Comparison of ENCODE assay signal across 22 mouse cellular contexts in genomic region chr7:16830449-16830848, GRCm38 (mm10). TPM values are rescaled to one million over a fixed set of nuclear protein-coding genes. Genes with fewer than 3 reads are reported as not detected.
DNase-seq lines count a peak whose midpoint lies in the region; ATAC-seq and TF ChIP-seq lines count a peak whose summit lies in the region.
"Had no signal": no experiment of that assay in that cellular context is flagged by ENCODE, and none has a peak within 500 bp of the region (broad histone marks: within the 10 kb centered on the region; RNA-seq: fewer than 3 reads in every experiment).

No protein-coding gene starts in this region.

- no peak for ATAC-seq in kidney, embryonic 16.5 days (ENCODE audit: low FRiP score, low TSS enrichment)
- no peak for ATAC-seq in lung, embryonic 14.5 days (ENCODE audit: insufficient read depth)
- no peak for ATAC-seq in erythroid progenitor cell, adult 5-6 weeks (replicated peaks; ENCODE audit: low FRiP score, poor library complexity, severe bottlenecking)
- ATAC-seq: forebrain, embryonic 14.5 days; inflammation-experienced regulatory T-cells, adult 6 months; midbrain, embryonic 16.5 days had no signal

- peak overlapping the region; percentile 28; the same call in 1 of the 2 replicates for H3K27ac ChIP-seq in gastrocnemius, adult 2 months
- H3K27ac ChIP-seq in kidney, embryonic 16.5 days (ENCODE audit: low read length), result no peak overlapping the region
- H3K27ac ChIP-seq in lung, embryonic 14.5 days (ENCODE audit: low read depth), result peak overlapping the region; percentile 43; the same call in 1 of the 2 replicates
- H3K27ac ChIP-seq: hindbrain, embryonic 14.5 days; kidney, postnatal 0 days; limb, embryonic 13.5 days; midbrain, embryonic 10.5 days; neural tube, embryonic 13.5 days had no signal

- intact Hi-C loops in gastrocnemius, adult 2 months (cut with DNase I), result no loop called here

- no peak overlapping the region for H3K4me3 ChIP-seq in gastrocnemius, adult 2 months
- no peak overlapping the region for H3K4me3 ChIP-seq in kidney, embryonic 16.5 days (ENCODE audit: low read length)
- H3K4me3 ChIP-seq in lung, embryonic 14.5 days (ENCODE audit: low read depth, low read length), result no peak overlapping the region
- H3K4me3 ChIP-seq: heart, embryonic 12.5 days; limb, embryonic 13.5 days; midbrain, embryonic 10.5 days; myocyte; neural tube, embryonic 13.5 days had no signal

- DNase-seq in gastrocnemius, adult 2 months, result no peak
- no peak for DNase-seq in gastrocnemius, postnatal 10 days
- DNase-seq in kidney, adult 9 months, result peak; percentile 63
- no peak for DNase-seq in lung, embryonic 14.5 days
- DNase-seq in lung, adult 18-20 months, result no peak
- DNase-seq: cerebellum, adult 8-10 months; heart, postnatal 36 days; layer of hippocampus, adult 9-11 months; retina, postnatal 1 day; right cerebral cortex, postnatal 25 days had no signal

- no peak overlapping the region for H3K4me2 ChIP-seq in kidney, embryonic 16.5 days (replicated peaks; ENCODE audit: low read depth, low read length)
- H3K4me2 ChIP-seq in lung, embryonic 14.5 days, result no peak overlapping the region
- H3K4me2 ChIP-seq: heart, embryonic 12.5 days; hindbrain, embryonic 14.5 days; limb, embryonic 13.5 days; neural tube, embryonic 13.5 days had no signal

- TF ChIP-seq CTCF in gastrocnemius, adult 2 months (IDR thresholded peaks at IDR 0.05), result no peak
- TF ChIP-seq CTCF in lung, embryonic 14.5 days (IDR thresholded peaks at IDR 0.05; ENCODE audit: low read depth), result no peak

- no peaks in the 10 kb centered on the region for H3K9me3 ChIP-seq in kidney, embryonic 16.5 days (ENCODE audit: low read length)
- no peaks in the 10 kb centered on the region for H3K9me3 ChIP-seq in lung, embryonic 14.5 days (ENCODE audit: low read depth, low read length)
- H3K9me3 ChIP-seq: heart, embryonic 12.5 days; limb, embryonic 13.5 days; midbrain, embryonic 10.5 days; neural tube, embryonic 13.5 days had no signal

- no peaks in the 10 kb centered on the region for H3K4me1 ChIP-seq in kidney, embryonic 16.5 days (ENCODE audit: insufficient read depth, low read length)
- no peaks in the 10 kb centered on the region for H3K4me1 ChIP-seq in lung, embryonic 14.5 days (ENCODE audit: insufficient read depth)
- H3K4me1 ChIP-seq: limb, embryonic 13.5 days; midbrain, embryonic 10.5 days had no signal

- peaks cover 82% of the 10 kb centered on the region for H3K36me3 ChIP-seq in kidney, embryonic 16.5 days (ENCODE audit: insufficient read depth, low read length)
- peaks cover 95% of the 10 kb centered on the region for H3K36me3 ChIP-seq in lung, embryonic 14.5 days (ENCODE audit: insufficient read depth)

- no peaks in the 10 kb centered on the region for H3K27me3 ChIP-seq in kidney, embryonic 16.5 days (ENCODE audit: insufficient read depth, low read length)
- H3K27me3 ChIP-seq in lung, embryonic 14.5 days (ENCODE audit: insufficient read depth, low read length), result no peaks in the 10 kb centered on the region
- H3K27me3 ChIP-seq: heart, embryonic 12.5 days; limb, embryonic 13.5 days; neural tube, embryonic 13.5 days had no signal

- WGBS in kidney, embryonic 16.5 days, result 76% methylated on average over 9 of the region's 9 CpGs
- 73% methylated on average over 9 of the region's 9 CpGs for WGBS in lung, embryonic 14.5 days

- no peak overlapping the region for H3K9ac ChIP-seq in kidney, embryonic 16.5 days (replicated peaks; ENCODE audit: low read length)
- H3K9ac ChIP-seq in lung, embryonic 14.5 days, result no peak overlapping the region
- H3K9ac ChIP-seq: heart, embryonic 12.5 days; hindbrain, embryonic 14.5 days; limb, embryonic 13.5 days; neural tube, embryonic 13.5 days had no signal

RNA-seq across cellular contexts. Expression of gene Prkd2, which starts 12.3 kb away (rescaled TPM):
- 1 to 10 TPM; 3.9 to 8.2 TPM for total RNA-seq in gastrocnemius, adult 2 months (2021)
- total RNA-seq in gastrocnemius, postnatal 10 days (2021), result 10 to 100 TPM in 1 of 2 experiments, 1 to 10 TPM in 1; 9.8 to 14.0 TPM
- 16.2 and 17.8 TPM in 2 replicates for polyA plus RNA-seq in kidney, embryonic 16.5 days (2015; fragmentation: Nextera tagmentation; extraction: Ambion mirVana)
- 19.6 and 20.2 TPM in 2 replicates for polyA plus RNA-seq in lung, embryonic 14.5 days (2014; fragmentation: Nextera tagmentation; extraction: Ambion mirVana)
- 8.3 and 18.4 TPM in 2 replicates for total RNA-seq in erythroid progenitor cell, adult 5-6 weeks (2015; ENCODE audit: low replicate concordance)
- total RNA-seq in erythroid progenitor cell, adult 5-6 weeks (2017; ENCODE audit: low replicate concordance), result 3.8 and 4.9 TPM in 2 replicates

RNA-seq across cellular contexts. Expression of gene Fkrp, which starts 13.9 kb away (rescaled TPM):
- 10 to 100 TPM; 51.2 to 58.3 TPM for total RNA-seq in gastrocnemius, adult 2 months (2021)
- 10 to 100 TPM; 23.2 to 23.3 TPM for total RNA-seq in gastrocnemius, postnatal 10 days (2021)
- polyA plus RNA-seq in kidney, embryonic 16.5 days (2015; fragmentation: Nextera tagmentation; extraction: Ambion mirVana), result 36.3 and 36.6 TPM in 2 replicates
- 27.7 and 31.9 TPM in 2 replicates for polyA plus RNA-seq in lung, embryonic 14.5 days (2014; fragmentation: Nextera tagmentation; extraction: Ambion mirVana)
- total RNA-seq in erythroid progenitor cell, adult 5-6 weeks (2015; ENCODE audit: low replicate concordance), result 6.5 and 7.5 TPM in 2 replicates
- total RNA-seq in erythroid progenitor cell, adult 5-6 weeks (2017; ENCODE audit: low replicate concordance), result 4.9 and 19.6 TPM in 2 replicates

RNA-seq across cellular contexts. Expression of gene Strn4, which starts 14.8 kb away (rescaled TPM):
- 10 to 100 TPM; 16.2 to 16.6 TPM for total RNA-seq in gastrocnemius, adult 2 months (2021)
- total RNA-seq in gastrocnemius, postnatal 10 days (2021), result 10 to 100 TPM; 42.3 to 46.1 TPM
- polyA plus RNA-seq in kidney, embryonic 16.5 days (2015; fragmentation: Nextera tagmentation; extraction: Ambion mirVana), result 98.4 and 111 TPM in 2 replicates
- polyA plus RNA-seq in lung, embryonic 14.5 days (2014; fragmentation: Nextera tagmentation; extraction: Ambion mirVana), result 117 and 134 TPM in 2 replicates
- 75.0 and 87.2 TPM in 2 replicates for total RNA-seq in erythroid progenitor cell, adult 5-6 weeks (2015; ENCODE audit: low replicate concordance)
- 76.9 and 128 TPM in 2 replicates for total RNA-seq in erythroid progenitor cell, adult 5-6 weeks (2017; ENCODE audit: low replicate concordance)

RNA-seq across cellular contexts. Expression of gene Dact3, which starts 44.7 kb away (rescaled TPM):
- 1 to 10 TPM in 1 of 2 experiments, under 1 TPM in 1; 0.99 to 1.7 TPM for total RNA-seq in gastrocnemius, adult 2 months (2021)
- total RNA-seq in gastrocnemius, postnatal 10 days (2021), result 10 to 100 TPM in 1 of 2 experiments, 1 to 10 TPM in 1; 9.5 to 10.9 TPM
- polyA plus RNA-seq in kidney, embryonic 16.5 days (2015; fragmentation: Nextera tagmentation; extraction: Ambion mirVana), result 2.0 and 2.1 TPM in 2 replicates
- polyA plus RNA-seq in lung, embryonic 14.5 days (2014; fragmentation: Nextera tagmentation; extraction: Ambion mirVana), result 6.6 and 7.8 TPM in 2 replicates
- not detected in 2 replicates for total RNA-seq in erythroid progenitor cell, adult 5-6 weeks (2015; ENCODE audit: low replicate concordance)
- not detected in 2 replicates for total RNA-seq in erythroid progenitor cell, adult 5-6 weeks (2017; ENCODE audit: low replicate concordance)
- polyA plus RNA-seq: inflammation-experienced regulatory T-cells, adult 6 months had no signal

RNA-seq across cellular contexts. Expression of gene Slc1a5, which starts 49.3 kb away (rescaled TPM):
- total RNA-seq in gastrocnemius, adult 2 months (2021), result 10 to 100 TPM; 11.0 to 14.6 TPM
- total RNA-seq in gastrocnemius, postnatal 10 days (2021), result 10 to 100 TPM; 32.5 to 34.9 TPM
- polyA plus RNA-seq in kidney, embryonic 16.5 days (2015; fragmentation: Nextera tagmentation; extraction: Ambion mirVana), result 49.2 and 51.0 TPM in 2 replicates
- polyA plus RNA-seq in lung, embryonic 14.5 days (2014; fragmentation: Nextera tagmentation; extraction: Ambion mirVana), result 32.6 and 35.7 TPM in 2 replicates
- total RNA-seq in erythroid progenitor cell, adult 5-6 weeks (2015; ENCODE audit: low replicate concordance), result 596 and 609 TPM in 2 replicates
- total RNA-seq in erythroid progenitor cell, adult 5-6 weeks (2017; ENCODE audit: low replicate concordance), result 412 and 455 TPM in 2 replicates
